Mouse (Mus musculus) ES-E14 (cell line): ENCODE measurements around the gene Wdr62. TPM values are rescaled to one million over a fixed set of nuclear protein-coding genes. Genes with fewer than 3 reads are reported as not detected.

Experiments
- DNase-seq: peaks from one replicate; pipeline ENCODE4 v3.0.0-alpha.2; 2013; ENCODE audit warnings: low read depth, low spot score
- H3K27ac ChIP-seq: 2 replicates; pipeline ENCODE4 v1.5.1; 2012; ENCODE audit warnings: low read depth, mild to moderate bottlenecking, low read length, moderate library complexity, mixed read lengths; ENCODE audit not compliant: poor library complexity, insufficient read depth, severe bottlenecking
- H3K36me3 ChIP-seq: 2 replicates; pipeline ENCODE4 v1.6.1; 2012; ENCODE audit warnings: mild to moderate bottlenecking, low read length, moderate library complexity, mixed read lengths; ENCODE audit not compliant: control insufficient read depth, poor library complexity, insufficient read depth, severe bottlenecking
- H3K4me1 ChIP-seq, 2 experiments: fragments of 150-350 bp in 1 of 2; sonication (generic) in 1 of 2; 2 replicates each; pipeline ENCODE4 v1.6.1; 2012; ENCODE audit warnings: low read length in 2 of 2, mild to moderate bottlenecking in 1 of 2, mixed read lengths in 1 of 2; ENCODE audit not compliant: control insufficient read depth in 2 of 2, insufficient read depth in 2 of 2, poor library complexity in 1 of 2
- H3K4me3 ChIP-seq, 2 experiments: fragments of 150-350 bp in 1 of 2; sonication (generic) in 1 of 2; 2 replicates each; pipeline ENCODE4 v1.5.1; 2012; ENCODE audit warnings: low read length in 2 of 2, low read depth in 1 of 2, mild to moderate bottlenecking in 1 of 2, mixed read lengths in 1 of 2; ENCODE audit not compliant: insufficient read depth in 1 of 2, poor library complexity in 1 of 2, severe bottlenecking in 1 of 2
- H3K9ac ChIP-seq: 2 replicates; pipeline ENCODE4 v1.6.1; 2012; ENCODE audit warnings: low read depth, mild to moderate bottlenecking, low read length, mixed read lengths; ENCODE audit not compliant: poor library complexity, insufficient read depth, severe bottlenecking
- H3K9me3 ChIP-seq: fragments of 150-350 bp; sonication (generic); 2 replicates; pipeline ENCODE4 v1.6.1; 2012; ENCODE audit warnings: low read depth, mild to moderate bottlenecking, low read length; ENCODE audit not compliant: control insufficient read depth, insufficient read depth
- CHD2 ChIP-seq: IDR thresholded peaks from 2 replicates; pipeline ENCODE4 v1.6.1; 2014; ENCODE audit warnings: mild to moderate bottlenecking, low read depth, low read length, inconsistent platforms
- HCFC1 ChIP-seq: IDR thresholded peaks from 2 replicates; pipeline ENCODE4 v1.6.1; 2012; ENCODE audit warnings: low read length, inconsistent platforms, borderline replicate concordance; ENCODE audit not compliant: insufficient read depth
- MAFK ChIP-seq: IDR thresholded peaks from 2 replicates; pipeline ENCODE4 v1.6.1; 2014; ENCODE audit warnings: mild to moderate bottlenecking, low read depth, low read length, inconsistent platforms; ENCODE audit not compliant: insufficient read depth
- ZC3H11A ChIP-seq: IDR thresholded peaks from 2 replicates; pipeline ENCODE4 v1.6.1; 2012; ENCODE audit warnings: low read depth, mild to moderate bottlenecking, inconsistent platforms, low read length, borderline replicate concordance
- ZNF384 ChIP-seq: IDR thresholded peaks from 2 replicates; pipeline ENCODE4 v1.6.1; 2012; ENCODE audit warnings: low read depth, low read length, inconsistent platforms
- in situ Hi-C, 2 experiments: fragments of 600-800 bp; cut with MboI; formaldehyde crosslinking; loops; one replicate each; pipeline ENCODE4 v1.15.1; 2025; ENCODE audit warnings: low sequenced_read_pairs in 2 of 2, inconsistent platforms in 1 of 2; ENCODE audit not compliant: unreplicated experiment in 2 of 2
- total RNA-seq: library from RNA; depleted of rRNA; stranded (reverse); fragments of 300-350 nt; gene quantifications from 2 replicates; pipeline ENCODE4 v1.2.3, GENCODE M21; 2012

Wdr62 gene
- total RNA-seq, 1 experiment = 21.6 TPM

GRCm38 (mm10) chr7:30309395-30310129 lies 29.3 kb upstream of the Wdr62 start:
- H3K4me1 ChIP-seq = peaks cover 8 to 14% of the 10 kb centered on the region in 2 experiments; a peak in 3 of 4 replicates
- TF ChIP-seq ZNF384 (no peak), CHD2 (peak; percentile 94), HCFC1 (no peak)
- H3K27ac ChIP-seq = no peak overlapping the region
- DNase-seq = no peak
- peak overlapping the region; percentile 69 to 91 for H3K4me3 ChIP-seq
- H3K36me3 ChIP-seq = no peaks in the 10 kb centered on the region; the same call in 1 of the 2 replicates
- in situ Hi-C loops = no loop called here
- H3K9ac ChIP-seq = peak overlapping the region; percentile 58; the same call in 1 of the 2 replicates
- H3K9me3 ChIP-seq = no peaks in the 10 kb centered on the region

GRCm38 (mm10) chr7:30308076-30309005 lies 28.1 kb upstream of the Wdr62 start, which contains the start of gene Alkbh6:
TSS of gene Alkbh6 (plus strand) at chr7:30308717.
- Histone ChIP-seq H3K9ac (peak within 1 kb of the TSS; percentile 58), H3K27ac (no peak within 1 kb of the TSS), H3K4me1 (peaks cover 8 to 9% of the 10 kb centered on the region in 2 experiments; a peak in 3 of 4 replicates), H3K9me3 (no peaks in the 10 kb centered on the region), H3K36me3 (peaks cover 2% of the 10 kb centered on the region; the same call in 1 of the 2 replicates), H3K4me3 (peak within 1 kb of the TSS; percentile 69 to 91)
- in situ Hi-C loops = no loop called here
- DNase-seq = peak; percentile 92
- TF ChIP-seq MAFK = no peak
- no peak for TF ChIP-seq HCFC1
- TF ChIP-seq ZC3H11A = no peak
- no peak for TF ChIP-seq ZNF384
- TF ChIP-seq CHD2 = no peak; the same call in 1 of the 2 replicates

GRCm38 (mm10) chr7:30306083-30306779 lies 26.0 kb upstream of the Wdr62 start:
- Histone ChIP-seq H3K4me3 (no peak overlapping the region), H3K36me3 (peaks cover 6% of the 10 kb centered on the region; the same call in 1 of the 2 replicates), H3K27ac (no peak overlapping the region), H3K4me1 (peaks cover 8 to 9% of the 10 kb centered on the region in 2 experiments; a peak in 3 of 4 replicates), H3K9me3 (no peaks in the 10 kb centered on the region), H3K9ac (no peak overlapping the region)
- TF ChIP-seq ZC3H11A (no peak), MAFK (no peak), HCFC1 (no peak), CHD2 (no peak), ZNF384 (no peak)
- in situ Hi-C loops = no loop called here
- DNase-seq = no peak

- no peak for DNase-seq
- no peak overlapping the region for H3K27ac ChIP-seq
- H3K4me1 ChIP-seq = no peaks in the 10 kb centered on the region
- no peak overlapping the region for H3K9ac ChIP-seq
- H3K9me3 ChIP-seq = no peaks in the 10 kb centered on the region
- no peak overlapping the region for H3K4me3 ChIP-seq
- in situ Hi-C loops = no loop called here
- H3K36me3 ChIP-seq = peaks cover 6% of the 10 kb centered on the region; the same call in 1 of the 2 replicates
- TF ChIP-seq ZNF384 = no peak
- no peak for TF ChIP-seq ZC3H11A
- TF ChIP-seq HCFC1 = no peak
- no peak for TF ChIP-seq CHD2
- TF ChIP-seq MAFK = no peak
These were observed 20.7 kb upstream of the Wdr62 start for GRCm38 (mm10) chr7:30300914-30301313.
